Mouse (Mus musculus) cerebellum, adult 9-11 months (tissue): ENCODE results near the gene Pard3.

ENCODE experiments used
- DNase-seq: peaks from one replicate; pipeline ENCODE4 v3.0.0; 2022

The Pard3 gene

GRCm38 (mm10) chr8:127185897-127186296 lies 122.2 kb downstream of the Pard3 start:
- no peak for DNase-seq

- no peak for DNase-seq
Measured at GRCm38 (mm10) chr8:127188671-127189070, 125.0 kb downstream of the Pard3 start.

GRCm38 (mm10) chr8:127190350-127190749 lies 126.7 kb downstream of the Pard3 start:
- peak; percentile 42 for DNase-seq

- DNase-seq, result peak; percentile 54
Measured at GRCm38 (mm10) chr8:127191387-127191786, 127.7 kb downstream of the Pard3 start.

GRCm38 (mm10) chr8:127191824-127192223 lies 128.1 kb downstream of the Pard3 start:
- no peak for DNase-seq

GRCm38 (mm10) chr8:127192331-127192730 lies 128.6 kb downstream of the Pard3 start:
- no peak for DNase-seq

- DNase-seq, result no peak
Measured at GRCm38 (mm10) chr8:127193375-127193774, 129.7 kb downstream of the Pard3 start.

- DNase-seq, result no peak
Measured at GRCm38 (mm10) chr8:127194786-127195407, 131.2 kb downstream of the Pard3 start.

- DNase-seq, result no peak
Measured at GRCm38 (mm10) chr8:127196505-127197265, 133.0 kb downstream of the Pard3 start.

- DNase-seq, result no peak
Measured at GRCm38 (mm10) chr8:127207455-127207854, 143.8 kb downstream of the Pard3 start.

GRCm38 (mm10) chr8:127210621-127211020 lies 146.9 kb downstream of the Pard3 start:
- DNase-seq, result peak; percentile 25

GRCm38 (mm10) chr8:127214338-127214737 lies 150.6 kb downstream of the Pard3 start:
- no peak for DNase-seq

- DNase-seq, result no peak
Measured at GRCm38 (mm10) chr8:127214748-127215433, 151.2 kb downstream of the Pard3 start.

GRCm38 (mm10) chr8:127220206-127220605 lies 156.5 kb downstream of the Pard3 start:
- no peak for DNase-seq

GRCm38 (mm10) chr8:127220615-127221014 lies 156.9 kb downstream of the Pard3 start:
- no peak for DNase-seq

- no peak for DNase-seq
Measured at GRCm38 (mm10) chr8:127222361-127222760, 158.7 kb downstream of the Pard3 start.

- DNase-seq, result no peak
Measured at GRCm38 (mm10) chr8:127226996-127227395, 163.3 kb downstream of the Pard3 start.

GRCm38 (mm10) chr8:127227407-127227806 lies 163.7 kb downstream of the Pard3 start:
- no peak for DNase-seq

- no peak for DNase-seq
Measured at GRCm38 (mm10) chr8:127229325-127230232, 165.9 kb downstream of the Pard3 start.

GRCm38 (mm10) chr8:127230233-127230595 lies 166.5 kb downstream of the Pard3 start:
- no peak for DNase-seq

- no peak for DNase-seq
Measured at GRCm38 (mm10) chr8:127243351-127243750, 179.7 kb downstream of the Pard3 start.

- no peak for DNase-seq
Measured at GRCm38 (mm10) chr8:127243841-127244240, 180.1 kb downstream of the Pard3 start.

- no peak for DNase-seq
Measured at GRCm38 (mm10) chr8:127250746-127251145, 187.1 kb downstream of the Pard3 start.
